24 mouse cellular contexts compared by ENCODE assay signal in the genomic region with DNA sequence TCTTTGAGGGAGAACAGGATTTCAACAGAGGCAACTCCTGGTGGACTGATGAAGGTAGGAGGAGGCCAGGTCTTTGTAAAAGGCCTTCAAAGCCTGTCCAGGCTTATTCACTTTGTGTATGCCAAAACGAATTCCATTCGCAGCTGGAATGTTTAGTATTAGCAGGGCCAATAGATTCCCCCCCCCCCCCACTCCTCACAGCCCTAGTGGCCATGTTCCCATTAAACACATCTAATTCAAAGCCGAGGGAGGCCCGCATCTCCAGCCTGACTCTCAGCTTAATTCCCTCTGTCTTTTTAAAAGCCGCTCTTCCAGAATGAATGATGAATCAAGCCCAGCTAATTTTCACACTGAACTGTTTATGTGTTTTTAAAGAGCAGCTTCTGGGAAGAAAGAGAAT.
DNase-seq lines count a peak whose midpoint lies in the region; ATAC-seq lines count a peak whose summit lies in the region.
"Had no signal": no experiment of that assay in that cellular context is flagged by ENCODE, and none has a peak within 500 bp of the region (broad histone marks: within the 10 kb centered on the region; RNA-seq: fewer than 3 reads in every experiment).

No protein-coding gene starts in this region.

- peak; percentile 10 for DNase-seq in embryo, embryonic 10.5 days (ENCODE audit: low spot score)
- no peak for DNase-seq in embryo, embryonic 10 days (ENCODE audit: low spot score)
- peak; percentile 83 for DNase-seq in midbrain, embryonic 11.5 days (ENCODE audit: low spot score, missing footprints)
- peak; percentile 39 for DNase-seq in retina, postnatal 1 day
- DNase-seq in spleen, adult 12 weeks (ENCODE audit: low spot score): no peak
- DNase-seq in layer of hippocampus, adult 11-12 months (ENCODE audit: low spot score): no peak
- DNase-seq: adrenal gland, postnatal 14 days; cerebellum, adult 9-10 months; gastrocnemius, adult 2 months; kidney, adult 9 months; kidney, postnatal 14 days; lung, adult 18-20 months; lung, postnatal 10 days; right cerebral cortex, postnatal 14 days; thymus, postnatal 14 days had no signal

- H3K9ac ChIP-seq in midbrain, embryonic 11.5 days (ENCODE audit: low read length): no peak overlapping the region
- H3K9ac ChIP-seq in midbrain, embryonic 13.5 days (replicated peaks): no peak overlapping the region
- H3K9ac ChIP-seq in forebrain, embryonic 15.5 days (replicated peaks): no peak overlapping the region
- H3K9ac ChIP-seq: embryonic facial prominence, embryonic 12.5 days; hindbrain, embryonic 15.5 days; limb, embryonic 13.5 days; liver, embryonic 12.5 days had no signal

- H3K27ac ChIP-seq in midbrain, embryonic 11.5 days (ENCODE audit: low read depth, low read length): no peak overlapping the region
- no peak overlapping the region for H3K27ac ChIP-seq in midbrain, embryonic 13.5 days
- H3K27ac ChIP-seq in forebrain, embryonic 15.5 days (replicated peaks): peak overlapping the region; percentile 7; the same call in 1 of the 2 replicates
- H3K27ac ChIP-seq: embryonic facial prominence, embryonic 12.5 days; gastrocnemius, adult 2 months; hindbrain, embryonic 15.5 days; layer of hippocampus, adult 2 months; limb, embryonic 13.5 days; liver, embryonic 12.5 days had no signal

- no peaks in the 10 kb centered on the region; the same call in 1 of the 2 replicates for H3K4me1 ChIP-seq in midbrain, embryonic 11.5 days (ENCODE audit: control insufficient read depth, insufficient read depth, low read length)
- peaks cover 18% of the 10 kb centered on the region for H3K4me1 ChIP-seq in midbrain, embryonic 13.5 days (replicated peaks)
- peaks cover 18% of the 10 kb centered on the region for H3K4me1 ChIP-seq in forebrain, embryonic 15.5 days
- H3K4me1 ChIP-seq: liver, embryonic 12.5 days had no signal

- no peaks in the 10 kb centered on the region for H3K9me3 ChIP-seq in midbrain, embryonic 11.5 days (ENCODE audit: control insufficient read depth, low read length)
- H3K9me3 ChIP-seq in midbrain, embryonic 13.5 days: no peaks in the 10 kb centered on the region
- H3K9me3 ChIP-seq in forebrain, embryonic 15.5 days: no peaks in the 10 kb centered on the region
- H3K9me3 ChIP-seq: embryonic facial prominence, embryonic 12.5 days; hindbrain, embryonic 15.5 days; limb, embryonic 13.5 days; liver, embryonic 12.5 days had no signal

- ATAC-seq in midbrain, embryonic 11.5 days (ENCODE audit: low FRiP score): 0 out of 2 replicates have a peak, but pooled peaks have one; percentile 31
- no peak for ATAC-seq in midbrain, embryonic 13.5 days
- no peak for ATAC-seq in forebrain, embryonic 15.5 days (replicated peaks)
- ATAC-seq: intestine, embryonic 16.5 days; liver, embryonic 12.5 days had no signal

- H3K4me3 ChIP-seq in midbrain, embryonic 11.5 days (ENCODE audit: low read depth, low read length): no peak overlapping the region
- H3K4me3 ChIP-seq in midbrain, embryonic 13.5 days (replicated peaks): no peak overlapping the region
- H3K4me3 ChIP-seq in forebrain, embryonic 15.5 days: no peak overlapping the region
- H3K4me3 ChIP-seq: embryonic facial prominence, embryonic 12.5 days; gastrocnemius, adult 2 months; hindbrain, embryonic 15.5 days; layer of hippocampus, adult 2 months; limb, embryonic 13.5 days; liver, embryonic 12.5 days had no signal

- no peaks in the 10 kb centered on the region for H3K36me3 ChIP-seq in midbrain, embryonic 11.5 days (ENCODE audit: control insufficient read depth, insufficient read depth, low read length)
- H3K36me3 ChIP-seq in midbrain, embryonic 13.5 days: no peaks in the 10 kb centered on the region
- H3K36me3 ChIP-seq in forebrain, embryonic 15.5 days: no peaks in the 10 kb centered on the region
- H3K36me3 ChIP-seq: embryonic facial prominence, embryonic 12.5 days; hindbrain, embryonic 15.5 days; limb, embryonic 13.5 days; liver, embryonic 12.5 days had no signal

- 17% methylated on average over 5 of the region's 5 CpGs for WGBS in midbrain, embryonic 11.5 days
- 5% methylated on average over 5 of the region's 5 CpGs for WGBS in midbrain, embryonic 13.5 days
- 2% methylated on average over 5 of the region's 5 CpGs for WGBS in forebrain, embryonic 15.5 days

- H3K27me3 ChIP-seq in midbrain, embryonic 11.5 days (ENCODE audit: control insufficient read depth, insufficient read depth, low read length): no peaks in the 10 kb centered on the region
- H3K27me3 ChIP-seq in midbrain, embryonic 13.5 days: no peaks in the 10 kb centered on the region
- H3K27me3 ChIP-seq in forebrain, embryonic 15.5 days: no peaks in the 10 kb centered on the region
- H3K27me3 ChIP-seq: hindbrain, embryonic 15.5 days; liver, embryonic 12.5 days had no signal

- H3K4me2 ChIP-seq in midbrain, embryonic 11.5 days: no peak overlapping the region
- no peak overlapping the region for H3K4me2 ChIP-seq in midbrain, embryonic 13.5 days (replicated peaks)
- H3K4me2 ChIP-seq in forebrain, embryonic 15.5 days (replicated peaks): no peak overlapping the region
- H3K4me2 ChIP-seq: embryonic facial prominence, embryonic 12.5 days; heart, embryonic 11.5 days; hindbrain, embryonic 15.5 days; limb, embryonic 13.5 days; liver, embryonic 12.5 days had no signal

Comparison
In these comparisons a context has a peak if more than half of its experiments do, and no peak if none do; other contexts are left out.
1. DNase-seq: peak in embryo, embryonic 10.5 days (single experiment), midbrain, embryonic 11.5 days (single experiment) and retina, postnatal 1 day (single experiment); none in embryo, embryonic 10 days (single experiment), spleen, adult 12 weeks (single experiment) and layer of hippocampus, adult 11-12 months (single experiment).